Mouse (Mus musculus) neutrophil, adult 83 days (primary cell): ENCODE measurements around the gene Wnt2. TPM values are rescaled to one million over a fixed set of nuclear protein-coding genes. Genes with fewer than 3 reads are reported as not detected.

Source experiments
- total RNA-seq, 2 experiments: library from RNA; stranded (reverse); gene quantifications; one replicate each; pipeline ENCODE4 v1.2.4; 2023

Wnt2 gene
- not detected for total RNA-seq

DNA sequence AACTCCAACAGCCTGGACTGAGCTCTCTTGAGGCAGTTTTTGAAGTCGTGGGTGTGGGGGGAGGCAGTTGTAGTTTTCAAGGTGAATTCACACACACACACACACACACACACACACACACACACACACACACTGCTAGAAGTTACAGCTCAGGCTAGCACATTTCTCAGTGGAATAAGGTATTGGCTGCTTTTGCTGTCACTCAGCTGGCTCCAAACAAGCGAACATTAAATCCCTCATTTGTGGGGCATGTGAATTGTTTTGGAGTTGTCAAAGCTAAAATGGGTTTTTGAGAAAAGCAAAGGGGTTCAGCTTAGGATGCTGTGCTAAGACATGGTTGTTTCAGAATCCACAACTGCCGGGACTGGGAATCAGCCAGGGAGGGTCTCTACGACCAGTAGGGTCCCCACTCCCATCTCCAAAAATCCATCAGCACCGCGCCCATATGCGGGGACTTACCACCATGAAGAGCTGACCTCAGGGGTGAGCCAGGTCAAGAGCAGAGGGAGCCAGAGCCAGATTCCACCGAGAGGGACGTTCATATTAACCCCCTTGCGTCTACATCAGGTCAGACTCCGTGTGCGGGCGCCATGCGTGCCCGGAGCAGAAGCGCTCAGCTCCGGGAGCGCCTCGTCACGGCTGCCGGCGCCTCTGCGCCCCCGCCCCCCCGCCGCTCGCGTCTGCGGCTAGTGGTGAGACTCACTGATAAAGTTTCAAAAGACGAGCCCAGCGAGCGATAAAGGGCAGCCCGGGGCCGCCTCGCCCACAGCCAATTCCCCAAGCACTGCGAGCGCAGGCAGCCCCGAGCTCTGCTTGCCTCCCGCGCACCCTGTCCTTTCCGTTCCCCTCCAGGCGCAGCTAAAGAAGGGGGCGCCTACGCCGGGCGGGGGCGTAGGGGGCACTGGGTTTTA is at the start of gene Wnt2:
TSS of gene Wnt2 (minus strand) at position 840 of the 911 bp plus-strand sequence.

Other genes starting within 250 kb of the Wnt2 start
- not detected for gene Asz1, start 78.5 kb upstream of the Wnt2 start, total RNA-seq
- not detected for gene Cftr, start 140.1 kb upstream of the Wnt2 start, total RNA-seq